Mouse (Mus musculus): ENCODE results near the gene Gm49601. TPM values are rescaled to one million over a fixed set of nuclear protein-coding genes. Genes with fewer than 3 reads are reported as not detected.

Gm49601 gene
- total RNA-seq, 4 experiments from 2014 or later, result 3.6 to 8.5 (median 5.6) TPM

DNA sequence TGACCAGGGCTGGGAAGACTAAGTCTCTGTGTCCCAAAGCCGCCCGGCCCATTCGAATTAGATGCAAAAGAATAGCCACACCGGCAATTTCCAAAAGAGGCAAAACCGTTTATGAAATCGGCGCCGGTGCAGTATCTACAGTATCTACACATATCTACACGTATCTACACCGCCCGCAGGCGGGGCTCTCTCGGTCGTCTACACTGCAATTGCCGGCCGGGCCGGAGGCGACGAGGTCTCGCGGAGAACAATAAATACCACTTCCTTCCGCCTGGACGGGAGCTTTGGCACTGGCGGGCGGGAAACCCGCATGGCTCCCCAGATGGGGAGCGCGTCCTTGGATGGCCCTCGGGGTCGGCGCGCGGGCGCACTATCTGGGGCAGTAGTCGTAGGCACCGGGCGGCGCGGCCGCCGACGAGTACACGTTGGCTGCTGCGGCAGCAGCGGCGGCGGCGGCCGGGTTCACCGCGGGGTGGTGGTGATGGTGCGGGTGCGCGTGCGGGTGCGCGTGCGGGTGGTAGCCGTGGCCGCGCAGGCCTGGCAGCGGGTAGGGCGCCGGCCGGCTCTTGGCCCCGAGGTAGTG lies 44.5 kb downstream of the Gm49601 start:
- no peak for DNase-seq

DNA sequence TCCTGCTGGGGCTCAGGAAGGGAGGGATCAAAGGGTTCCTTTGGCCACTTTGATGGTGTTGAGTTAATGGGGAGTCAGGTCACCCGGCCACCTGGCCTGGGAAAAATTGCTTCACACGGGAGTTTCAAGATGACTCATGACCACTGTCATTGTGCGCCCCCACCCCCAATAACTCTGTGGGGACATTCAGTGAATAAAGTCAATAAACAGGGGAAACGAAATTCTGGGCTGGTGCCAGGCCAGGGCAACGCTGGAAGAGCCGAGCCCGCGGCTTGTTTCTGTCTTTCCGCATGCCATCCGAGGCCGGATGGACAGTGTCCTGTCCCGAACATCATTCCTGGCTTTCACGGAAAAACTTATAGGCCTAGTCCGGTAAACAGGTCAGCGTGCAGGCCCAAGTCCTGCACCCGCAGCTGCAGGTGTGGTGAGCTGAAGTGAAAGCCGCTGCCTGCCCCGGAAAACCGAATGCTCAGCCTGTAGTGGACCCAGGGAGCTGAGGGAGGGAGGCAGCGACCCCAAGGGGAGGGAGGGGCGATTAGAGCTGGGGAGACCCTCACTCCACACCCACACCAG lies 45.1 kb downstream of the Gm49601 start:
- no peak for DNase-seq

DNA sequence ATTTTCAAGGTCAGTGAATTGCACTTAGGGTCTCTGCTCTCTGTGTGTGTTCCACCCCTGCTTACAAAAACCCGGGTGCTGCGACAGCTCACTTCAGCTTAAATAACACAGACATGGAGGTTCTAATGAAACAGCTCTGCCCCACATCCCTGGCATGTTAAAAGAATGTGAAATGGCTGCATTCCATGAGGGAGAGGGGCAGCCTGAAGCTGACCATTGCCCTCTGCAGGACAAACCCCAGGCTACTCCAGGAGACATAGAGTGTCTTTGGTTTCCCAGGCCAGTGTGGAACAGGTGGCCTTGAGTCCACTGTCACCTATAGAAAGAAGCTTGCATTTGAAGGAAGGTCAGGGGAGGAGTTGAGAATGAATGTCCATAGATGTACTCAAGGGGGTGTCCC lies 45.8 kb downstream of the Gm49601 start:
- DNase-seq, result no peak

DNA sequence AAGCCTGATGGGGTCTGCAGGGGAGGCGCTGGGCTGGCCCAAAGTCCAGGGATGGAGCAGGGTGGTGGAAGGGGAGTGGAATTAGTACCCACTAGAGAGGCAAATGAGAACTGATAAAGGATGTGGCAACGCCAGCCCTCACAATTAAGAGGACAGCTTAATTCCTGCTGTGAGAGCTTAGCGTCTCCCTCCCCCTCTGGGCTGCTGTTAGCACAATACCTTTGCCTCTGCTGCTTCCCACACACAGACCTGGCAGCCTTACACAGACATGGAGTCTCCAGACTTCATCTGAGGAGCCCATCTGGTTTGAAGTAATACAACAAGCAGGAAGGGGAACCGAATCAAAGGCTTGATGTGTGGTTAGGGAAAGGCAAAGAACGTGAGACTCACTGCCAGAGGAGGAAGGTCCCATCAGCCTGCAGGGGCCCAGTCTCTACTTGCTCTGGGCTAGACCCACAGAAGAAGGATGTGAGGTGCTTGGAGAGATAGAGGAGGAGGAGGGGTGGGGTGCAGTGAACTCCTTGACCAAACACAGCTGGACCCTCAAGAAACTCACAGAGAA lies 48.5 kb downstream of the Gm49601 start:
- no peak for DNase-seq

DNA sequence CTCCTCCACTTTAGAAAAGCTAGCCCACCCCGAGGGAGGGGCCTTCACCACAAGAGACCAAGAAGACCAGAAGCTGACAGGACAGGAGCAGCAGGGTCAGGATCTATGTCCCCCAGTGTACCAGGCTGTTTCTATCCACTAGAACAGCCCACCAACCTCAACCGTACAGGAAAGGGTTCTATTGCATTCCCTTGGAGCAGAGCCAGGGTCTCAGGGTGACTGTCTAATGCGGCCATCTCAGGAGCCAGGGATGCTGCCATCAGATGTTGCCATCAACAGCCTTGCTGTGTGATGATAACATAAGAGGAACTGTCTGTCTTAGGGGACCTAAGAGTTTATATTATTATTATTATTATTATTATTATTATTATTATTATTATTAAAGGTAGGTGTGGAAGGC lies 49.2 kb downstream of the Gm49601 start:
- no peak for DNase-seq

DNA sequence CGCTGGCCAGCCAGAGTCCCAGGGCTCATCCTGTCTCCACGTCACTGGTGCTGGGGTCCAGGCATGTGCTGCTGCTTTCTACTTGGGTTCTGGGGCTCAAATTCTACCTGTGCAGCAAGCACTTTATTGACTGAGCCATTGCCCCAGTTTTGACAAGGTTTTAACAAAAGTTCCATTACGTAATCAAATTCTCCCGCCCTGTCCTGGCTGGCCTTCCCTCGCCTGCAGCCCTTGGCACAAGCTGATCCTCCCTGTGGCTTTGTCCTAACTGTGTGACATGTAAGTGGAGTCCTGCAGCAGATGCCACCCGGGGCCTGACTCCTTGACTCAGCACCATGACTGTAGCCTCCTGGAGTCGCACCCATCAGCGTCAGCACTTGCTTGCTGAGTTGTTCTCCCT lies 52.0 kb downstream of the Gm49601 start:
- peak; percentile 33 for DNase-seq

Other genes starting within 250 kb of the Gm49601 start
- 100 to 1,000 TPM in 2 of 4 experiments, 10 to 100 TPM in 2; 79.2 to 123 (median 103) TPM for gene Txnrd2, start 200.0 kb downstream of the Gm49601 start, total RNA-seq (2022)
- 100 to 1,000 TPM; 147 to 201 (median 185) TPM for gene Comt, start 199.6 kb downstream of the Gm49601 start, total RNA-seq (2022)
- gene Gnb1l, start 127.7 kb downstream of the Gm49601 start, total RNA-seq (2022), result 1 to 10 TPM; 5.1 to 7.0 (median 6.1) TPM
- gene Rtl10, start 127.5 kb downstream of the Gm49601 start, total RNA-seq (2022), result 1 to 10 TPM; 4.9 to 8.2 (median 5.1) TPM
- not detected for gene Tbx1, start 35.8 kb downstream of the Gm49601 start, total RNA-seq (2022)
- not detected for gene Gp1bb, start 4.0 kb downstream of the Gm49601 start, total RNA-seq (2022)
- 10 to 100 TPM in 3 of 4 experiments, 1 to 10 TPM in 1; 8.5 to 18.5 (median 12.0) TPM for gene Sept5, start 3.5 kb upstream of the Gm49601 start, total RNA-seq (2022)
- gene Cldn5, start 150.4 kb upstream of the Gm49601 start, total RNA-seq (2022), result 10 to 100 TPM in 1 of 4 experiments, 1 to 10 TPM in 3; 7.8 to 12.2 (median 9.4) TPM
- 100 to 1,000 TPM; 131 to 143 (median 136) TPM for gene Ufd1, start 185.4 kb upstream of the Gm49601 start, total RNA-seq (2022)
- 10 to 100 TPM in 2 of 4 experiments, 1 to 10 TPM in 2; 7.0 to 12.8 (median 10.0) TPM for gene Cdc45, start 185.6 kb upstream of the Gm49601 start, total RNA-seq (2022)
- 10 to 100 TPM; 18.5 to 23.9 (median 20.9) TPM for gene 2510002D24Rik, start 210.2 kb upstream of the Gm49601 start, total RNA-seq (2022)
- 1 to 10 TPM; 1.7 to 7.3 (median 5.7) TPM for gene Gm28539, start 210.2 kb upstream of the Gm49601 start, total RNA-seq (2022)